Mouse (Mus musculus): Measurements from ENCODE around the gene Slx1b. TPM values are rescaled to one million over a fixed set of nuclear protein-coding genes. Genes with fewer than 3 reads are reported as not detected.

The Slx1b gene
- polyA plus RNA-seq, 1 experiment: 42.9 TPM

DNA sequence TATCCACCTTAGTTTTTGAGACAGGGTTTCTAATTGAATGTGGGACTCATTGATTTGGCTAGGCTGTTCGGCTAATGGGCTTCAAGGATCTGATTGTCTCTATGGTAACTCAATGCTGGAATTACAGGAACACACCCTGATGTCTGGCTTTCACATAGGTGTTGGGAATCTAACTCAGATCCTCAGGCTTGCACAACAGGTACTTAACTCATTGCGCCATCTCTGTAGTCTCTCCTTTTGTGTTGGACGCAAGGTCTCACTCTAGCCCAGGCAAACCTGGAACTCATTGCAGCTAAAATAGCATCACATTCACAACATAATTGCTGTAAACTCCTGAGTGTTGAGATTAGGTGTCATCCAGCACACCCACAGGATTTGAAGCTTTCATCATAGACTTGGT is 25.4 kb downstream of the Slx1b start:
- no peak for DNase-seq (ENCODE audit: low read depth)

DNA sequence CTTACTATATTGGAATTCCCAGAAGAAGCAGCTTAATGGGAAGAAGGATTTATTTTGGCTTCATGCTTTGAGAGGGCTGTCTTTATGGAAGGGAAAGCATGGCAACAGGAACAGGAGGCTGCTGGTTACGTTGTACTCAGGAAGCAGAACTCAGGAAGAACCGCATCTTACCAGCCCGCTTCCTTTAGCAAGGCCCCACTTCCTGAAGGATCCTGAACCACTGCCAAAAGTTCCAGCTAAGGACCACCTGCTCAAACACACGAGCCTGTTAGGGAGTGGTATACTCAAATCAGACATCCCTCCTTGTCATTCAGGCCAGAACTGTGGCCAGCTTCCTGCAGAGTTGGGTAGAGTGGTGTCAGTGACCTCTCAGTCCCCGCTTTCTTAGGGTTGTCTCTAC is 27.1 kb downstream of the Slx1b start:
- peak; percentile 25 for DNase-seq (ENCODE audit: low read depth)
- TF ChIP-seq CTCF (IDR thresholded peaks at IDR 0.05; ENCODE audit: borderline replicate concordance, extremely low read depth, insufficient read depth, insufficient read length): no peak
- no peak for TF ChIP-seq POLR2A (IDR thresholded peaks at IDR 0.05; ENCODE audit: borderline replicate concordance, extremely low read depth, insufficient read depth, insufficient read length, poor library complexity, severe bottlenecking)

More for the DNA sequence above, 25.4 kb downstream of the Slx1b start:
- TF ChIP-seq POLR2A (IDR thresholded peaks at IDR 0.05; ENCODE audit: borderline replicate concordance, extremely low read depth, insufficient read depth, insufficient read length, poor library complexity, severe bottlenecking): no peak
- TF ChIP-seq CTCF (IDR thresholded peaks at IDR 0.05; ENCODE audit: borderline replicate concordance, extremely low read depth, insufficient read depth, insufficient read length): no peak

DNA sequence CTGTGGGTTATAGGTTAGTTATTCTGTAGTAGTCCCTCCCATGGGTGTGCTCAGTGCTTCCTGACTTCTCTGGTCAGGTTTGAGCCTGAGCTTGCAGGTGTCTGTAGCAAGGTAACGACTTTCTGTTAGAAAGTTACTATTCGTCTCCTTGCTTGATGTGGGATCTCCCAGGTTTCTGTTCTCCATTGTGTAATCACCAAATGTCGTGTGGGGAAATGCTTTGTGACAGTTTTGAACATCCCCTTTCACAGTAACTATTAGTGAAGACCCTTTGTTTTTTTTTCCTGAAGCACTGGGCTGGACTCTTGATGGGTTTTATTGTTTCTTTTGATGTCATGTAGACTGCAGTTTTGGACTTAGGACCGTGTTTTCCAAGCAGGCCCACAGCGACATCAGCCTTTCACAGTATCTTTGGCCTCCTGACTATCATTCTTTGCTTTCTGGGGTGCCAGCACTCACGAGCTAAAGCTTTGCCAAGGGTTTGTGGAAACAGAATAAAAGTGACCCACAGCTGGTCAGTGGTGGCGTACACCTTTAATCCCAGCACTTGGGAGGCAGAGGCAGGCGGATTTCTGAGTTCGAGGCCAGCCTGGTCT is 28.0 kb downstream of the Slx1b start:
- no peak for DNase-seq (ENCODE audit: low read depth)
- TF ChIP-seq POLR2A (IDR thresholded peaks at IDR 0.05; ENCODE audit: borderline replicate concordance, extremely low read depth, insufficient read depth, insufficient read length, poor library complexity, severe bottlenecking) (no peak), CTCF (IDR thresholded peaks at IDR 0.05; ENCODE audit: borderline replicate concordance, extremely low read depth, insufficient read depth, insufficient read length) (no peak)

DNA sequence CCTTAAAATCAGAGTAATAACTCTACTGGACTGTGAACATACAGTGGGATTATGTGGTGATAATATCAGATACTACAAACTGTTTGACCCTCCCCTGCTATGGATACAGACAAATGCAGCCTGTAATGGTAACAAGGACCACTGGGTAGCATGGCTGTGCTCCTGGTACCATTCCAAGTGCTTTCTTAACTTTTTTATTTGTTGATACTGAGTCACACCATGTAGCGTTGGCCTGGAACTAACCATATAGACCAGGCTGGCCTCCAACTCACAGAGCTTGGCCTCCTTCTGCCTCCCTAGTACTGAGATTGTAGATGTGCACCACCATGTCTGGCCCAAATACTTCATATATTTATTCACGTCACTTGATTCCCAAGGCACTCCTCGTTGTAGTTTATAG is 30.3 kb downstream of the Slx1b start:
- no peak for TF ChIP-seq POLR2A (IDR thresholded peaks at IDR 0.05; ENCODE audit: borderline replicate concordance, extremely low read depth, insufficient read depth, insufficient read length, poor library complexity, severe bottlenecking)
- no peak for TF ChIP-seq CTCF (IDR thresholded peaks at IDR 0.05; ENCODE audit: borderline replicate concordance, extremely low read depth, insufficient read depth, insufficient read length)
- DNase-seq (ENCODE audit: low read depth): no peak

DNA sequence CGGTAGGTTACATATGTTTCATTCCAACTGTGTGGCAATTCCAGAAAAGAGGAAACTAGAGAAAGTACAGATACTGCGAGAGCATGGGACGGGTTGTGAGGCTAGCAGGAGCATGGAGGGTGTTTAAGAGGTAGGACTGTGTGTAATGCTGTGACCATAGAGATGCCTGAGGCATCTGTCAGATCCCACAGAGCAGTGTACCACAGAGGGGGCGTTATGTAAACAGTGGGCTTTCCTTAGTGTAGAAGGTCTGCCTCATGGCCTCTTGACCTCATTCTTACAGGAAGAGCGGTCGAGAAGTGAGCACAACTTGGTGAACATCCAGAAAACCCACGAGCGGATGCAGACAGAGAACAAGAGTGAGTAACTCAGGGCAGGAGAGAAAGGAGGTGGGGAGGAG is 31.9 kb downstream of the Slx1b start:
- TF ChIP-seq POLR2A (IDR thresholded peaks at IDR 0.05; ENCODE audit: borderline replicate concordance, extremely low read depth, insufficient read depth, insufficient read length, poor library complexity, severe bottlenecking) (no peak), CTCF (IDR thresholded peaks at IDR 0.05; ENCODE audit: borderline replicate concordance, extremely low read depth, insufficient read depth, insufficient read length) (no peak)
- DNase-seq (ENCODE audit: low read depth): no peak

DNA sequence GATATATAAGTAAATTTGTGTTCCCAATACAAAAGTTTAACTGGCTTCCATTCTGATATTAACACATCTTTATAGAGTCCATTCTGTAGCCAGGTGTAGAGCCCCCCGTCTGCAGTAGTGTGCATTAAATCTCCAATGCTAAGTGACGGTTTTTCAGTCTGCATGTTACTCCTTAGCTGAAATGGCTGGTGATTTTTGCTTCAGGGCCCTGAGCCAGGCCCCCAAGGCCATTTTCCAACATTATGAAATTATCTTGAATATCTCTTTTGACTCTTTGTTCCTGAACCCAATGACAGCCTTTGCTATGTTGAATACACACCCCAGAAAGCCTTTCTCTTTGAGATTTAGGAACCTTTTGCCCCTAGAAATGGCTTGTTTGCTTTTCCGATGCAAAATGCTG is 35.8 kb downstream of the Slx1b start:
- DNase-seq (ENCODE audit: low read depth): no peak
- TF ChIP-seq POLR2A (IDR thresholded peaks at IDR 0.05; ENCODE audit: borderline replicate concordance, extremely low read depth, insufficient read depth, insufficient read length, poor library complexity, severe bottlenecking): no peak
- no peak for TF ChIP-seq CTCF (IDR thresholded peaks at IDR 0.05; ENCODE audit: borderline replicate concordance, extremely low read depth, insufficient read depth, insufficient read length)

DNA sequence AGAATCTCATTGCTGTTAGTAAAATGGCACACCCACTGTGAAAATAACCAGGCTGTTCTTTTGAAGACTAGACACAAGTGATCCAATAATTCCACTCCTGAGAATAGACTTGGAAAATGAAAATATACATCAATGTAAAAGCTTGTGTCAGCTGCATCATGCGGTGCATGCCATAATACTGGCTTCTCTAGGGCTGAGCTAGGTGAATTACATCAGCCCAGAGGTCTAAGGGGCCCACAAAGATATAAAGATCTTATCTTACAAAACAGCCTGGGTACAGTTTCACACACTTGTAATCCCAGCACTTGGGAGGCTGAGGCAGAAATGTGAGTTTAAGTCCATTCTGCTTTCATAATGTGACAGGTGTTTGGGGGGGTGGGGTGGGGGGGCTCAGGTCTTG is 38.1 kb downstream of the Slx1b start:
- TF ChIP-seq CTCF (IDR thresholded peaks at IDR 0.05; ENCODE audit: borderline replicate concordance, extremely low read depth, insufficient read depth, insufficient read length) (no peak), POLR2A (IDR thresholded peaks at IDR 0.05; ENCODE audit: borderline replicate concordance, extremely low read depth, insufficient read depth, insufficient read length, poor library complexity, severe bottlenecking) (no peak)
- DNase-seq (ENCODE audit: low read depth): no peak

DNA sequence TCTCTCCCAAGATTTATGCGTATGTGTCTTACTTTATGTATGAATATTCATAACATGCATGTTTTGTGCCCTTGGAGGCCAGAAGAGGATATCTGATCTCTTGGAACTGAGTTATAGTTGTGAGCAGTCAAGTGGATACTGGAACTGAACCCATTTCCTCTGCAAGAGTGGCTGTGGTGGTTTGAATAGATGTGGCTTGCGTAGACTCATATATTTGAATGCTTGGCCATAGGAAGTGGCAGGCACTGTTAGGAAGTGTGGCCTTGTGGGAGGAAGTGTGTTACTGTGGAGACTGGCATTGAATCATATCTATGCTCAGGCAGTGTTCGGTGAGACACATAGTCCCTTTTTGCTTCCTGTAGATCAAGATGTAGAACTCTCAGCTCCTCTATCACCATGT is 39.9 kb downstream of the Slx1b start:
- no peak for DNase-seq (ENCODE audit: low read depth)
- no peak for TF ChIP-seq CTCF (IDR thresholded peaks at IDR 0.05; ENCODE audit: borderline replicate concordance, extremely low read depth, insufficient read depth, insufficient read length)
- TF ChIP-seq POLR2A (IDR thresholded peaks at IDR 0.05; ENCODE audit: borderline replicate concordance, extremely low read depth, insufficient read depth, insufficient read length, poor library complexity, severe bottlenecking): no peak

DNA sequence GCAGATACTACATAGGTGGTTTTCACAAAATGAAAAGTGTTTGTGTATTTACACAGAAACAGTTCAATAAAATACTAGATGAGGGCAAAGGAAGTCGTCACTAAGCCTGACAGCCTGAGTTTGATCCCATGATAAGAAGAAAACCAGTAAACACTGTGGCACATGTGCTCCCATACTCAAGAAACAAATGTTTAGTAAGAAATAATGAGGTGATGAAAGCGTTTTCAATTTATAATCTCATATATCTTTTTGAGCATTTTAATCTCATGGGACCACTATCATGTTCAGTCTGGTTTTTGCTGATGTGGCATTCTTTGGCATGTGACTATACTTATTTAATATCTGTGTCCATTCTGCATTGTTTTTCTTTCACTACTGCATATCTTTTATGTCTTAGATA is 41.6 kb downstream of the Slx1b start:
- TF ChIP-seq CTCF (IDR thresholded peaks at IDR 0.05; ENCODE audit: borderline replicate concordance, extremely low read depth, insufficient read depth, insufficient read length): no peak
- TF ChIP-seq POLR2A (IDR thresholded peaks at IDR 0.05; ENCODE audit: borderline replicate concordance, extremely low read depth, insufficient read depth, insufficient read length, poor library complexity, severe bottlenecking): no peak
- no peak for DNase-seq (ENCODE audit: low read depth)

DNA sequence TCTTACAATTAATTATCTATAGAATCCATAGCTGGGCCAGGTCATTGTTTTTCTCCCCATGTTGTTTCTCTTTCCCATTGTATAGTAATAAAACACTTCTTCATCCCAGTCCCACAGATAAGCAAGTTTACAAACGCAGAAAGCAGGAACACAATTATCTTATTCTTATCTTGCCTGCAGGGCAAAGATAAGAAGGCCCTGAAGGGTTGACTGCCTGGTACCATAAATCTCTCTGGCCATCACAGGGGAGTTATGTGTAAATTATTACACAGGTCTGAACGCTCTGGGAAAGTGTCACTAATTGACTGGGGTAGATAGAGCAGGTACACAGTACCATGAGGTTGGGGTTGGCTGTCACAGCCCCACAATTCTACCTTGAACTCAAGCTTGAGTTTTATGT is 44.7 kb downstream of the Slx1b start:
- no peak for TF ChIP-seq CTCF (IDR thresholded peaks at IDR 0.05; ENCODE audit: borderline replicate concordance, extremely low read depth, insufficient read depth, insufficient read length)
- no peak for TF ChIP-seq POLR2A (IDR thresholded peaks at IDR 0.05; ENCODE audit: borderline replicate concordance, extremely low read depth, insufficient read depth, insufficient read length, poor library complexity, severe bottlenecking)
- DNase-seq (ENCODE audit: low read depth): no peak

DNA sequence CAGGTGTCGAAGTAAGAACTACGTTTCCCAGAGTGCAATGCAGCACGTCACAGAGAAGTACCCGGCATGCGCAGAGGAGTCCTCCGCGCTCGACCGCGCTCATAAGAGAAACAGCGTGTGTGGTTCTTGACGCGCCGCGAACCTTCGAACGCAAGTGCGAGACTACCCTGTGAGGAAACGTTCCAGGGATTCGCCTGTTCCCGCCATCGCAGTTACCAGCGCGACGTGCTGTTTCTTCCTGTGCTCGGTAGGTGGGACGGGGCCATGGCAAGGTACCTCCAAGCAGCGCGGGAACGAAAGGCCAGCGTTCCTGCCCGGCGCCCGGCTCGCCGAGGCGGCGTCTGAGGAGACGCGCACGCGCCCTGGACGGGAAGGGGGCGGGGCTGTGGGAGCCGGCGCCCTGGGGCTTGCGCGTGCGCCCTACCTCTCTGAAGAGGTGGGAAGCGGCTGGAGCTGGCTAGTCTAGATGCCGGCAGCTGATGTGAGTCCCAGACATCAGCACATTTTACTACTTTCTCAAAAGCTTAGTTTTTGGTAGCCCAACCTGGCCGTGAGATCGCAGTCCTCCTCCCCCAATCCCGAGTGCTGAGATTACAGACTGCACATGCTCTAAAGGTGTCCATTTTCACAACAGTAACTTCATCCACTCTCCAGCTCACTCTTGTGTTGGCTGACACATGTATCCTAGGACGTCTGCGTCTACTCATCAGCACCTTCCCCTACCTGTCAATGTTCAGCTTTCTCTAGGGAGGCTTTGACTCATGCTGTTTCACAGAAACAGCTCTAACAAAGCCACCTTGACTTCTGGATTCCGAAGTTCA is 46.1 kb downstream of the Slx1b start, which contains the start of gene Sgf29:
Sgf29 (plus strand) TSS at position 79 of the 821 bp plus-strand sequence.
- peak; percentile 98 for DNase-seq (ENCODE audit: low read depth)
- TF ChIP-seq CTCF (IDR thresholded peaks at IDR 0.05; ENCODE audit: borderline replicate concordance, extremely low read depth, insufficient read depth, insufficient read length): no peak
- TF ChIP-seq POLR2A (IDR thresholded peaks at IDR 0.05; ENCODE audit: borderline replicate concordance, extremely low read depth, insufficient read depth, insufficient read length, poor library complexity, severe bottlenecking): peak; percentile 99

DNA sequence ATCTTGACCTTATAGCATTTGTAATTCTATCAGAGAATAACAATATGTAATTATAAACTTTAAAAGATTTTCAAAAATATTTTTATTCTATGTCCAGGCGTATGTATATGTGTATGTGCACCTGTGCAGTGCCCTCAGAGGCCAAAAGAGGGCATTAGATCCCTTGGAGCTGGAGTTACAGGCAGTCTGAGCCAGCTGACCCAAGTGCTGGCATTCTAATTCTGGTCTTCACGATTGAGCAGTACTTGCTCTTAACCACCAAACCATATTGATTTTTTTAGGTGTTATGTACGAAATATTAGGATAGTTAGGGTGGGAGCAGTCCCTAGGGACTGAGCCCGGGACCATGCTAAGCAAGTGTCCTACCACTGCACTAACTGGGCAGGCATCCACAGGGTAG is 47.1 kb downstream of the Slx1b start:
- peak; percentile 15 for DNase-seq (ENCODE audit: low read depth)
- TF ChIP-seq CTCF (IDR thresholded peaks at IDR 0.05; ENCODE audit: borderline replicate concordance, extremely low read depth, insufficient read depth, insufficient read length) (no peak), POLR2A (IDR thresholded peaks at IDR 0.05; ENCODE audit: borderline replicate concordance, extremely low read depth, insufficient read depth, insufficient read length, poor library complexity, severe bottlenecking) (no peak)
